Mouse (Mus musculus) inflammation-experienced regulatory T-cells, adult 6 months (primary cell): ENCODE results near the gene Exoc5. TPM values are rescaled to one million over a fixed set of nuclear protein-coding genes. Genes with fewer than 3 reads are reported as not detected.

Source experiments
- ATAC-seq: one replicate; pipeline ENCODE4 v1.8.0; 2017
- polyA plus RNA-seq, 3 experiments: library from polyadenylated mRNA; unstranded; fragments of 100-300 nt; shearing (Covaris generic); gene quantifications; one replicate each; pipeline ENCODE4 v1.2.1; 2017

The Exoc5 gene
- polyA plus RNA-seq, 3 experiments from 2014 or later = 16.3 to 27.2 (median 16.5) TPM

GRCm38 (mm10) chr14:49001655-49002054, 64.8 kb downstream of the Exoc5 start:
- no peak for ATAC-seq

- ATAC-seq = no peak
These were observed 67.7 kb downstream of the Exoc5 start for GRCm38 (mm10) chr14:48998795-48999194.

- no peak for ATAC-seq
These were observed 72.6 kb downstream of the Exoc5 start for GRCm38 (mm10) chr14:48993861-48994260.

- ATAC-seq = no peak
These were observed 74.3 kb downstream of the Exoc5 start for GRCm38 (mm10) chr14:48992070-48992580.

GRCm38 (mm10) chr14:48991144-48991522, 75.3 kb downstream of the Exoc5 start:
- ATAC-seq = no peak

- ATAC-seq = no peak
These were observed 75.8 kb downstream of the Exoc5 start for GRCm38 (mm10) chr14:48990471-48991143.

GRCm38 (mm10) chr14:48989831-48990230, 76.6 kb downstream of the Exoc5 start:
- ATAC-seq = no peak

- no peak for ATAC-seq
These were observed 80.2 kb downstream of the Exoc5 start for GRCm38 (mm10) chr14:48986231-48986630.

GRCm38 (mm10) chr14:48985673-48986072, 80.8 kb downstream of the Exoc5 start:
- ATAC-seq = no peak

GRCm38 (mm10) chr14:48978971-48979388, 87.5 kb downstream of the Exoc5 start:
- ATAC-seq = no peak

GRCm38 (mm10) chr14:48971546-48971945, 94.9 kb downstream of the Exoc5 start:
- no peak for ATAC-seq

- no peak for ATAC-seq
These were observed 97.8 kb downstream of the Exoc5 start for GRCm38 (mm10) chr14:48968670-48969069.

Other genes starting within 250 kb of the Exoc5 start
- gene Ap5m1, start 556 bp downstream of the Exoc5 start, polyA plus RNA-seq = 10 to 100 TPM; 56.2 to 61.5 (median 58.7) TPM
- gene Naa30, start 105.6 kb upstream of the Exoc5 start, polyA plus RNA-seq = 10 to 100 TPM in 1 of 3 experiments, 1 to 10 TPM in 2; 5.5 to 11.0 (median 9.1) TPM
- gene ccdc198, start 178.8 kb upstream of the Exoc5 start, polyA plus RNA-seq = under 1 TPM in 1 of 3 experiments, not detected in 2; 0.31 TPM